Mouse (Mus musculus): Measurements from ENCODE around the gene Ttf2. TPM values are rescaled to one million over a fixed set of nuclear protein-coding genes. Genes with fewer than 3 reads are reported as not detected.

Gene Ttf2
- polyA plus RNA-seq, 1 experiment from 2014 or later = 3.3 TPM

DNA sequence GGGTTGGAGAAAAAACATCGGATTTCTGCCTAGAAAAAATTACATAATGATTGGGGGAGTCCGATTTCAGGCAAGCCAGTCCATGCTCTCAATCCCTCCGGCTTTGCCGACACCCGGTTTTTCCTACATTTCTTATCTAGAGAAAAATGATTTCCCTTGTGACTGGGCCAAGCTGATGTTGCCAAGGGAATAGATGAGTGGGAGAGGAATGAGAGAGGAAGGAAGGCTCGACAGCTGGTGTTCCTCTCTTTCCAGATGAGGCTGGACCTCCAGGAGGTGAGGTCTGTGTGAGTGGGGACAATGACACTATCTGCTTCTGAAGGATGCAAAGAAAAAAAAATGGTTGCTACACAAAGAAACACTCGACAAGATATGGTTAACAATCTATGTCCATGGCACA, 23.7 kb upstream of the Ttf2 start:
- Histone ChIP-seq H3K9me3 (ENCODE audit: low read length) (no peaks in the 10 kb centered on the region), H3K4me2 (ENCODE audit: low read depth, low read length) (no peak overlapping the region), H3K27me3 (ENCODE audit: insufficient read depth, low read length) (no peaks in the 10 kb centered on the region), H3K36me3 (replicated peaks; ENCODE audit: insufficient read depth, low read length) (no peaks in the 10 kb centered on the region), H3K4me1 (ENCODE audit: insufficient read depth) (peaks cover 9% of the 10 kb centered on the region; the same call in 1 of the 2 replicates), H3K27ac (ENCODE audit: low read depth) (0 out of 2 replicates have a peak overlapping the region, but pooled peaks have one; percentile 22), H3K9ac (replicated peaks) (no peak overlapping the region), H3K4me3 (ENCODE audit: low read depth, low read length) (no peak overlapping the region)
- TF ChIP-seq CTCF (IDR thresholded peaks at IDR 0.05; ENCODE audit: low read depth) = no peak
- no peak for TF ChIP-seq EP300 (IDR thresholded peaks at IDR 0.05; ENCODE audit: low read depth)
- ATAC-seq = no peak
- 66% methylated on average over 7 of the region's 7 CpGs for WGBS (ENCODE audit: insufficient replicate concordance)
- DNase-seq = no peak

DNA sequence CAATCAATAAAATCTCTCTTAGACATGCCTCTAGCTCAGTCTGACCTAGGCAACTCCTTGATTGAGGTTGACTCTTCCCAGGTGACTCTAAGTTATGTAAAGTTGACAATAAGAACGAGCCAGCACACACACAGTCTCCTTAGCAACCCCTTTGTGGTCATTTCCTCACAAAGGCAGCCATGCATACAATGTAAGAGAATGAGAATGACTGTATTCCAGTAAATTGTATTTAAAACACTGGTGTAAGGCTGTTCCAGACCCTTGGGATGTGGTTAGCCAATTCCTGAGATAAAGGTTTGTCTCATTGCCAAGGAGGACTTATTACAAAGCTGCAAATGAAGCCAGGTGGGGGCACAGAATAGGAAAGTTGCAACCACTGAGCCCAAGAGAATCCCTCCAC, 20.8 kb upstream of the Ttf2 start:
- DNase-seq = no peak
- Histone ChIP-seq H3K9me3 (ENCODE audit: low read length) (no peaks in the 10 kb centered on the region), H3K27ac (ENCODE audit: low read depth) (no peak overlapping the region), H3K4me1 (ENCODE audit: insufficient read depth) (peaks cover 6% of the 10 kb centered on the region; the same call in 1 of the 2 replicates), H3K9ac (replicated peaks) (no peak overlapping the region), H3K4me3 (ENCODE audit: low read depth, low read length) (no peak overlapping the region), H3K36me3 (replicated peaks; ENCODE audit: insufficient read depth, low read length) (no peaks in the 10 kb centered on the region), H3K4me2 (ENCODE audit: low read depth, low read length) (no peak overlapping the region), H3K27me3 (ENCODE audit: insufficient read depth, low read length) (no peaks in the 10 kb centered on the region)
- TF ChIP-seq EP300 (IDR thresholded peaks at IDR 0.05; ENCODE audit: low read depth) = no peak
- no peak for TF ChIP-seq CTCF (IDR thresholded peaks at IDR 0.05; ENCODE audit: low read depth)
- 38% methylated on average over 1 of the region's 1 CpGs for WGBS (ENCODE audit: insufficient replicate concordance)
- no peak for ATAC-seq

DNA sequence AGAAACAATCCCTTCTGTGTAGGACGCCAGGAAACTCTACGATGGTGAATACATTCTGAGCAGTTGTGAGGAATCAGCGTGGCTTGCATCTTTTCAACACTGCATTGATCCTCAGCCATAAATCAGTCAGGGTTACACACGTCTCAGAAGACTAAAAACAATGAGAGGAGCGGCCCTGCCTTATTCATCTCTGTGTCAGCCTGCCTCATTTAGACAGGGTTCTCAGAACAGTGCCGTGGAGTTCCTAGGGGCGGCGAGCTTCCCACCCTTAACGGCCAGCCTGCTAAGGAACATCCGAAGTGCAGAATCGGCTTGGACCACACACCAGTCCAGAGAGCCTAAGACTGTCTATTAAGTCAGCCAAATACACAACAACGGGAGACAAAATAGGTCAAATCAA, 20.0 kb upstream of the Ttf2 start:
- no peak overlapping the region for H3K4me3 ChIP-seq (ENCODE audit: low read depth, low read length)
- peaks cover 4% of the 10 kb centered on the region; the same call in 1 of the 2 replicates for H3K4me1 ChIP-seq (ENCODE audit: insufficient read depth)
- DNase-seq (no peak), ATAC-seq (no peak)
- no peaks in the 10 kb centered on the region for H3K36me3 ChIP-seq (replicated peaks; ENCODE audit: insufficient read depth, low read length)
- H3K9ac ChIP-seq (replicated peaks) = no peak overlapping the region
- no peak overlapping the region for H3K27ac ChIP-seq (ENCODE audit: low read depth)
- H3K9me3 ChIP-seq (ENCODE audit: low read length) = no peaks in the 10 kb centered on the region
- H3K27me3 ChIP-seq (ENCODE audit: insufficient read depth, low read length) = no peaks in the 10 kb centered on the region
- H3K4me2 ChIP-seq (ENCODE audit: low read depth, low read length) = no peak overlapping the region
- no peak for TF ChIP-seq EP300 (IDR thresholded peaks at IDR 0.05; ENCODE audit: low read depth)
- TF ChIP-seq CTCF (IDR thresholded peaks at IDR 0.05; ENCODE audit: low read depth) = no peak
- 69% methylated on average over 12 of the region's 12 CpGs for WGBS (ENCODE audit: insufficient replicate concordance)

DNA sequence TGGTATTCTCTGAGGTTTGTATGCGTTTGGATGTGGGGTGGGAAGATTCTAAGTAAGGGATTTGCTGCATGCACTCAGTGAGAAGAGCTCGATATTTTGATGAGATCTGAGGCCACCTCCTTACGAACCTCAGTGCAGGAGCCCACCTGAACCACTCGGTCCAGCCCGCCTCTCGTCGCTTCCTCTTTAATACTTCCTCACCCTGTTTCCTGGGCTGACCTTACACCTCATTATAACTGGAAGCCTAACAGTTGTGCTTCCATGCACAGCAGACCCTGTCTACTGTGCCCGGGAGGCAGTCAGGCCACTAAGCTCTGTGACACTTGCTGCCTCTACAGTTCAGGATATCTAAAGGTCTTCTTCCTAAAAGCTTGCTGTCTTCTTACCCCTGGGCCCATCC, 9.8 kb upstream of the Ttf2 start:
- Histone ChIP-seq H3K9me3 (ENCODE audit: low read length) (no peaks in the 10 kb centered on the region), H3K27me3 (ENCODE audit: insufficient read depth, low read length) (0 out of 2 replicates have a peak, but pooled peaks cover 3% of the 10 kb centered on the region), H3K4me2 (ENCODE audit: low read depth, low read length) (no peak overlapping the region), H3K4me3 (ENCODE audit: low read depth, low read length) (no peak overlapping the region), H3K9ac (replicated peaks) (no peak overlapping the region), H3K27ac (ENCODE audit: low read depth) (no peak overlapping the region), H3K36me3 (replicated peaks; ENCODE audit: insufficient read depth, low read length) (no peaks in the 10 kb centered on the region), H3K4me1 (ENCODE audit: insufficient read depth) (no peaks in the 10 kb centered on the region)
- 31% methylated on average over 8 of the region's 8 CpGs for WGBS (ENCODE audit: insufficient replicate concordance)
- no peak for DNase-seq
- no peak for ATAC-seq
- TF ChIP-seq CTCF (IDR thresholded peaks at IDR 0.05; ENCODE audit: low read depth) (no peak), EP300 (IDR thresholded peaks at IDR 0.05; ENCODE audit: low read depth) (no peak)

DNA sequence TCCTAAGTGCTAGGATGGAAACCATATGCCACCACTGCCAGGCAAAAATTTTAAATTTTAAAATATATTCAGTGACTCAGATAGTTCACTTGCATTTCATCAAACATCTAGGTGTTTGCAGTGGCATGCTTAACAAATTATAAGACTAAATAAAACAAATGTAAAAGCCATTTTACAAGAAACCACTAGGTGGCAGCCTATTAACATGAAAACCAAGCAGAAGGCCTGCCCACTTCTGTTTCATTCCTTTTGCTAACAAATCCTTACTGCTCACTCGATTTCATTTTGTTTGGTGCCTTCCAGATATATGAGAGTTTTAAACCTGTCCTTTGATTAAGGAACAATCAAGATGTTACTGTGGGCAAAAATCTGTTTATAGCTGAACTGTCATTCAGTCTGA, 4.4 kb upstream of the Ttf2 start:
- Histone ChIP-seq H3K4me2 (ENCODE audit: low read depth, low read length) (no peak overlapping the region), H3K9me3 (ENCODE audit: low read length) (no peaks in the 10 kb centered on the region), H3K4me1 (ENCODE audit: insufficient read depth) (peaks cover 5% of the 10 kb centered on the region), H3K27ac (ENCODE audit: low read depth) (no peak overlapping the region), H3K4me3 (ENCODE audit: low read depth, low read length) (no peak overlapping the region), H3K36me3 (replicated peaks; ENCODE audit: insufficient read depth, low read length) (no peaks in the 10 kb centered on the region), H3K9ac (replicated peaks) (no peak overlapping the region), H3K27me3 (ENCODE audit: insufficient read depth, low read length) (no peaks in the 10 kb centered on the region)
- 2% methylated on average over 1 of the region's 1 CpGs for WGBS (ENCODE audit: insufficient replicate concordance)
- ATAC-seq (no peak), DNase-seq (no peak)
- TF ChIP-seq CTCF (IDR thresholded peaks at IDR 0.05; ENCODE audit: low read depth) (peak; percentile 75), EP300 (IDR thresholded peaks at IDR 0.05; ENCODE audit: low read depth) (no peak)

DNA sequence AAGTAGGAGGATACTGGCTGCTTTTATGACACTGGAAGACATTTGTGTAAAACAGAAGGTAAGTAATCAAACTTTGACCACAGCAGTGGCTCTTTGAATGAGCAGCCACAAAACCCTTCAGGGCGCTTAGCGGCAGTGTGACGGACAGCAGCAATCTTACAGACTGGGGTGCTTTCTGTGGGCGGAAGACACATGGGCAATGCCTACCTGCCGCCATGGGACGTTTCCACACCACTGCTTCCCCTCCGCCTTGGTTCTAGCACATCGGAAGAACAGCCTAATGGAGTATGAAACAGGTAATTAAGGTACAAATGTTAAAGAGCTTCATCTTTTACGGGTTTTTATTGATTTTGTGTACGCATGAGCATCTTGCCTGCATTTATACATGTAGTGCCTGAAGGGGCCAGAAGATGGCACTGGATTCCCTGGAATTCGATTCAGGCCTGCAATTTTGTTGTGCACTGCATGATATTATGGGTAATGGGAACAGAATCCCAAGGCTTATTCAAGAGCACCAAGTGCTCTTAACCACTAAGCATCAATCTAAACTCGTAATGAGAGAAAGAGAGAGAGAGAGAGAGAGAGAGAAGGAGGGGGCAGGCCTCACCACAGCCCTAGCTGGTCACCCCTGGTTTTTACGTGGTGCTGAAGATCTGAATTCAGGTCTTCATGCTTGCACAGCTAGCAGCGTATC, 5.5 kb downstream of the Ttf2 start:
- TF ChIP-seq EP300 (IDR thresholded peaks at IDR 0.05; ENCODE audit: low read depth) (no peak), CTCF (IDR thresholded peaks at IDR 0.05; ENCODE audit: low read depth) (peak; percentile 67)
- peaks cover 39% of the 10 kb centered on the region for H3K36me3 ChIP-seq (replicated peaks; ENCODE audit: insufficient read depth, low read length)
- WGBS (ENCODE audit: insufficient replicate concordance) = 84% methylated on average over 14 of the region's 14 CpGs
- DNase-seq (no peak), ATAC-seq (no peak)
- H3K27ac ChIP-seq (ENCODE audit: low read depth) = no peak overlapping the region
- peaks cover 4% of the 10 kb centered on the region for H3K4me1 ChIP-seq (ENCODE audit: insufficient read depth)
- no peaks in the 10 kb centered on the region for H3K9me3 ChIP-seq (ENCODE audit: low read length)
- no peaks in the 10 kb centered on the region for H3K27me3 ChIP-seq (ENCODE audit: insufficient read depth, low read length)
- no peak overlapping the region for H3K9ac ChIP-seq (replicated peaks)
- no peak overlapping the region for H3K4me3 ChIP-seq (ENCODE audit: low read depth, low read length)
- H3K4me2 ChIP-seq (ENCODE audit: low read depth, low read length) = no peak overlapping the region

Measured in liver, postnatal 0 days (tissue).